Mouse (Mus musculus): ENCODE data around the gene Magi3.

Magi3 gene

GRCm38 (mm10) chr3:104020101-104020500 is 200.1 kb downstream of the Magi3 start:
- DNase-seq, result no peak

- peak; percentile 34 to 60 for DNase-seq
Observed at GRCm38 (mm10) chr3:104019453-104019852, 200.7 kb downstream of the Magi3 start.

GRCm38 (mm10) chr3:104017931-104018330 is 202.2 kb downstream of the Magi3 start:
- no peak for DNase-seq

- no peak for DNase-seq
Observed at GRCm38 (mm10) chr3:104011972-104012371, 208.2 kb downstream of the Magi3 start.

GRCm38 (mm10) chr3:104009924-104010662 is 210.1 kb downstream of the Magi3 start:
- DNase-seq, result no peak

- DNase-seq, result peak; percentile 62 to 69
Observed at GRCm38 (mm10) chr3:104007479-104007878, 212.7 kb downstream of the Magi3 start.

GRCm38 (mm10) chr3:104006896-104007466 is 213.2 kb downstream of the Magi3 start:
- peak; percentile 12 to 38 for DNase-seq

- no peak for DNase-seq
Observed at GRCm38 (mm10) chr3:103998724-103999123, 221.4 kb downstream of the Magi3 start.

- no peak for DNase-seq
Observed at GRCm38 (mm10) chr3:103991271-103991670, 228.9 kb downstream of the Magi3 start.

- DNase-seq, result no peak
Observed at GRCm38 (mm10) chr3:103989352-103989751, 230.8 kb downstream of the Magi3 start.

- DNase-seq, result no peak
Observed at GRCm38 (mm10) chr3:103987831-103988432, 232.2 kb downstream of the Magi3 start.

- no peak for DNase-seq
Observed at GRCm38 (mm10) chr3:103985194-103985593, 235.0 kb downstream of the Magi3 start.

GRCm38 (mm10) chr3:103984556-103984955 is 235.6 kb downstream of the Magi3 start:
- no peak for DNase-seq

- DNase-seq, result no peak
Observed at GRCm38 (mm10) chr3:103971157-103971556, 249.0 kb downstream of the Magi3 start.

- peak; percentile 85 to 86 for DNase-seq
Observed at GRCm38 (mm10) chr3:103968701-103969100, 251.5 kb downstream of the Magi3 start.

GRCm38 (mm10) chr3:103967861-103968691 is 252.1 kb downstream of the Magi3 start, which contains the start of gene Phtf1:
Gene Phtf1, plus strand, starts transcription at chr3:103968110.
- DNase-seq, result peak; percentile 91 to 92

- peak in 1 of 2 experiments; percentile 6 for DNase-seq
Observed at GRCm38 (mm10) chr3:103967231-103967630, 252.9 kb downstream of the Magi3 start.

All from cerebellum, postnatal 10 days (tissue).